Mouse (Mus musculus): ENCODE measurements around the gene Cyp8b1.

DNA sequence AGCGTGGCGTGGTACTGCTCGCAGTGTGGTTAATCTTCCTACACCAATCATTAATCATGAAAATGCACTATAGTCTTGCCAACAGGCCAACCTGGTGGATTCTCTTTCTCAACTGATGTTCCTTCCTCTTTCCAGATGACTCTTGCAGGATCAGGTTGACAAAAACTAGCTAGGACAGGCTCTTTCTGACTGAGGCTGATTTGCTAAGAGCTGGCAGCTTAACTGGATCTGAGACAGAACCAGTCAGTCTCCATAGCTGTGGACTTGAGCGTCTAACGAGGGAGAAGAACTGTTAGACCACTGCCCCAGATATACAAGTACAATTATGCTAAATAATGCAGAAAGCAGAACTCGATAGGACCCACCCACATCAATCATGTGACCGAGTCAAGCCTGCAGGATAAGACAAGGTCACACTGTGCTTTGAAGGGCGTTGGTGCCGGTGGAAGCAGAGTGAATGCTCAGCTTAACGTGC is 3.0 kb upstream of the Cyp8b1 start:
- TF ChIP-seq ZNF384 (IDR thresholded peaks at IDR 0.05; ENCODE audit: low read depth, low read length) (no peak), HCFC1 (IDR thresholded peaks at IDR 0.05; ENCODE audit: borderline replicate concordance, insufficient read depth, low read length) (no peak), ZC3H11A (IDR thresholded peaks at IDR 0.05; ENCODE audit: borderline replicate concordance, low read depth, low read length) (no peak), MAFK (IDR thresholded peaks at IDR 0.05; ENCODE audit: insufficient read depth, low read depth, low read length) (no peak), CHD2 (IDR thresholded peaks at IDR 0.05; ENCODE audit: low read depth, low read length) (no peak)

All from ES-E14 (cell line).